Mouse (Mus musculus) gastrocnemius, postnatal 25 days (tissue): ENCODE results near the gene Trmt6. TPM values are rescaled to one million over a fixed set of nuclear protein-coding genes. Genes with fewer than 3 reads are reported as not detected.

ENCODE experiments used
- DNase-seq: peaks from one replicate; pipeline ENCODE4 v3.0.0; 2022
- long read RNA-seq, 2 experiments: library from polyadenylated mRNA; stranded (forward); transcript quantifications; one replicate each; pipeline ENCODE4 v2.0.0; 2021
- total RNA-seq, 2 experiments: library from RNA; stranded (reverse); gene quantifications; 1 replicate in 1 of 2; 2 replicates in 1 of 2; pipeline ENCODE4 v1.2.3; 2021

The Trmt6 gene
- 1 to 10 TPM; 5.4 to 5.7 TPM for total RNA-seq
- long read RNA-seq, experiment 1, partial matches to known transcripts, result 0 of 5 reads
- long read RNA-seq, experiment 1, other reads (novel, unspliced or antisense), result 2 of 5 reads
- long read RNA-seq, experiment 2, transcript Trmt6-201 (11 exons, 2,828 nt), result major isoform, 6 of 9 reads
- long read RNA-seq, experiment 2, partial matches to known transcripts, result 0 of 9 reads
- long read RNA-seq, experiment 2, other reads (novel, unspliced or antisense), result 3 of 9 reads

DNA sequence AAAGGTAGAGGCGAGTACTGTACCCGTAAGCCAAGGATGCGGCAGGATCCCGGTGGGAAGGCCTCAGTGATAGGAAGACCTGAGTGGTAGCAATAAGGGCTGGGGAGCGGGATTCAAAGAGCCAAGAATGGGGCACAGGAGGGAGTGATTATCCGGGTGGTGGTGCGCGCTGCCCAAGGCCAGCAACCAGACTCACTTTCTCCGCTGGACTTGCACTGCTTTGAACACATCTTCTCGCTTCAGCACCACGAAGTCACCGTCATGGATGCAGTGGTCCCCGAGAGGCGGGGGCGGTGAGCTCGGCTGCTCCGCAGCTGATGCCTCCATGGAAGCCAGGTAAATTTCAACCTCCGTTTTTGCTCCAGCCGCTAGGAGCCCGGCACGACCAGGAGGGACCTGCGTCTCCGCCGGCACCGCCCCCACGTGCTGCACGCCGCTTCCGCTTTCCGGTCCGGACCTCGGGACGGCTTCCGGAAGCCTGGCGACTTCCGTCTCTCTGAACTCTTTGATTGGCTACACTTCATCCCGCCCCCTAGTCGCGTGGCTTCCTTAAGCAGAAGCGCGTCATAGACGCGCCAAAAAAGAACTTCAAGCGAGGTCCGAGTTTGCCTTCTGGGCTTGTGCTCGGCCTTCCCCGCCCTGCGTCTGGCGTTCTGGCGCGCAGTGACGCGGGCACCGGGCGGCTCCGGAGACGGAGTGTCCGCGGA lies at the start of gene Trmt6, which contains the start of gene Mcm8:
Gene Trmt6 (minus strand): TSS at position 448 of the 707 bp plus-strand sequence.
Gene Mcm8 (plus strand): TSS at position 534 of the 707 bp plus-strand sequence.
- DNase-seq, result peak; percentile 88

GRCm38 (mm10) chr2:132863325-132863724 lies 47.5 kb upstream of the Trmt6 start:
- no peak for DNase-seq

DNA sequence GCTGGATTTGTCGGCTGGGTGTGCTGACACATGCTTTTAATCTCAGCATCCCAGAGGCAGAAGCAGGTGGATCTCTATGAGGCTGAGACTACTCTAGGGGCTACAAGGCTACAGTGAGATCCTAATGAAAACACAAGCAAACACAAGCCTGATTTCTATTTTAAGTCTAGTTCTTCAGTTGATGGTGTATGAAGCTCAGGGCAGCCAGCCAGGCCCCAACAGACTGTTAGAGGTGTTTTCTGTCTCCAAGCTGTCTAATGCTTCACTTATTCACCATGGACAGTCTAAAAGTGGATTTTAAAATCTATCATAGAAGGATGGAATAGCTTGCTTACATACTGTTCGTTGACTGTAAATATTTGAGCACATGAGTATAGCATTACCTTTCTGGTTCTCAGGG lies 45.6 kb upstream of the Trmt6 start:
- DNase-seq, result no peak

- DNase-seq, result no peak
Observed at GRCm38 (mm10) chr2:132860435-132860834, 44.6 kb upstream of the Trmt6 start.

DNA sequence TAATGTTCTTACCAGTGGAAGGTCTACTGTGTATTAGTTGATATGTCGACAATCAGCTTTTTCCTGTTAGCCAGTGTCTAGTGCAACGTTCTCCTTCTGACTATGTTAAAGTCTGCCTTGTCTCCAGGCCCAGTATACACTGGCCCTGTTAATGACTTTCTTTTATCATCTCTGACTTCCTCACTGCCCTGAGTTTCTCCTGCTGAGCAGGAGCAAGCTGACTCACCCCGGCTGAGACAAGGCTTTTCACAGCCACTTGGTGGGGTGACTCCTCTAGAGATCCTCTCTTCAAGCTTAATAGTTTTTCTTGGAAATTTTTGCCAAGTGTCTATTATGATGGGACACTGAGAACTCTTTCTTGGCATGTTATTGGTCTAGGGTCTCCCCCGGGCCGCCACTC lies 40.5 kb upstream of the Trmt6 start:
- DNase-seq, result no peak

DNA sequence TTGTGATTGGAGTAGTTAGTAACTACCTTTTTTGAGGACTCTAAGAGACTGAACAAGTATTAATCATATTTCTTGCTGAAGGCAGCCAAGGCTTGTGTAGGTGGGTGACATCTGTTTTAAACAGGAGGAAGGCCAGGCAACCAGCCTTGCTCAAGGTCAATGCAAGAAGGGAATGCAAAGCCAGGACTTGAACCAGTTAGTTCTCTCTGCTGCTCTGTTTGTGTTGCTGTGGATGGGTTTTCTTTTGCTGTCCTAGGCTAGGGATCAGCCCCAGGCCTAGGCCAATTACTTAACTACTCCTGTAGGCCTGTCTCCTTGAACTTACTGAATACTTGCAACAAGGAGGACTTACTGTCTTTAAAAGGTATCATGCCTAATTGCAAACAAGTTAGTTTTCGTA lies 37.2 kb upstream of the Trmt6 start:
- DNase-seq, result no peak

DNA sequence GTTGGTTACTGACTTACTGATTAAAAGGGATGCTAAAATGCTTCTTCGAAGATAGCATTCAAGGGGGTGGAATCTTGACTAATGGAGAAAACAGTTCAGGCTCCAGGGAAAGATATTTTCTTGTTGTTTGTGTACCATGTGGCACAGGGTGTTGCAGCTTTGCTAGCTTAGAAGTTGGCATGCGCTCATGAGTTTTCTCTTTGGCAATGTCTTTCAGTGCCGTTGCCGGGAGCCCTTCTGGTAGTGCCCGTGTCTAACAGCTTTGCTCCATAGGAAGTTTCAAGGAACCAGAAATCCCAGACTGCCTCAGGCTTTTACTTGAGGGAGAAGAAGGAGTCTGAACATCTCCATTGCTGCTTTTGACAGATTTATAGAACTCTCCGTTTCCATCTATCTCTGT lies 33.3 kb upstream of the Trmt6 start:
- DNase-seq, result no peak

- DNase-seq, result no peak
Observed at GRCm38 (mm10) chr2:132848361-132848760, 32.5 kb upstream of the Trmt6 start.

GRCm38 (mm10) chr2:132847581-132847980 lies 31.7 kb upstream of the Trmt6 start:
- DNase-seq, result no peak

GRCm38 (mm10) chr2:132846407-132847358 lies 30.8 kb upstream of the Trmt6 start, which contains the start of gene Crls1:
Crls1 (plus strand) TSS chr2:132846666.
- DNase-seq, result peak; percentile 94

DNA sequence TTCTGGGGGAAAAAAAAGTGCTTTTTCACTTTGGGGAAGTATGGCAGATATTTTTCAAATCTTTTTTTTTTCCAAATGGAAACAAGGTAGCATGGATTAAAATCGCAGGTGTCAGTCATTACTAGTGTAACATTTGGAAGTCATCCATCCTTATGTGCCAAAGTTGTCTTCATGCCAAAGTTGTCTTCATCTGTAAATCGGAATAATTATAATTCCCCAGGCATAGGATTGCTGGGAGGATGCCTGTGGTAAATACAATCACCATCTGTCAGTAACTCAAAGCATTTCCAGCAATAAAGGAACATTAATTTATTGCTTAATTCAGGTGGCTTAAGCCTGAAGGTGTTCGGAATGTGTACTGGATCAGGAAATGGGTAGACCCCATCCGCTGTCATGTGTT lies 25.2 kb upstream of the Trmt6 start:
- no peak for DNase-seq

GRCm38 (mm10) chr2:132802976-132803375 lies 12.9 kb downstream of the Trmt6 start:
- DNase-seq, result no peak

DNA sequence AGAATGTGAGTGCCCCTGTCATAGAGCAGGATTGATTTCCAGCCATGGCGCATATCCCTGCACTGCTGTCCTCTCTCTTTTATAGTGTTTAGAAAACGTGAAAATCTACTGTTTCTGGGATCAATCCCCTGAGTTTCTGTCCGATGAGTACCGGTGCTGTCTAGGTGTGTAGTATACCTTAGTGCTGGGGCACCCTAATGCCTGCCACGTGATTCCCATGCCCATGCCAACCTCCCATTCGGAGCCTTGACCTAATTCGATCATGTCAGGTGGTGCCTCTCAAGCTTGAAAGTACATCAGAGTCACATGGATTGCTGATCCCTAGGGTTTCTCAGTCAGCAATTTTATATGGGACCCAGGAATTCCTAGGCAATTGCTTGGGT lies 21.7 kb downstream of the Trmt6 start:
- DNase-seq, result no peak

DNA sequence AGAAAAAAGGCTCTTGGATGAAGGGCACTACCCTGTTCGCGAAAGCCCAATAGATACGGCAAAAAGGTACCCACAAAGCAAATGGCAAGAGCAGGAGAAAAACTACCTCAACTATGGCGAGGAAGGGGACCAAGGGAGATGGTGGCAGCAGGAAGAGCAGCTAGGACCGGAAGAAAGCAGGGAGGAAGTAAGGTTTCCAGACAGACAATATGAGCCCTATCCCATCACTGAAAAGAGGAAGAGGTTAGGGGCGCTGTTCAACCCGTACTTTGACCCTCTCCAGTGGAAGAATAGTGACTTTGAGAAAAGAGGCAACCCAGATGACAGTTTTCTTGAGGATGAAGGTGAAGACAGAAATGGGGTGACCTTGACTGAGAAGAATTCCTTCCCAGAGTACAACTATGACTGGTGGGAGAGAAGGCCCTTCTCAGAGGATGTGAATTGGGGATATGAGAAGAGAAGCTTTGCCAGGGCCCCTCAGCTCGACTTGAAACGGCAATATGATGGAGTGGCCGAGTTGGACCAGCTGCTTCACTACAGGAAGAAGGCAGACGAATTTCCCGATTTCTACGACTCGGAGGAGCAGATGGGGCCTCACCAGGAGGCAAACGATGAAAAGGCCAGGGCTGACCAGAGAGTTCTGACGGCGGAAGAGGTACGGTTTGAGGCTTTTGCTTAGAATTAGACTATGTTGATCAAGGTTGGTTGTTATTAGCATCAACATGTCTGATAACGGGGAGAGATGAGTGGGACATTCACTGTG lies 22.2 kb downstream of the Trmt6 start:
- no peak for DNase-seq

GRCm38 (mm10) chr2:132784039-132784438 lies 31.8 kb downstream of the Trmt6 start:
- no peak for DNase-seq

- peak; percentile 74 for DNase-seq
Observed at GRCm38 (mm10) chr2:132781439-132782068, 34.3 kb downstream of the Trmt6 start.

GRCm38 (mm10) chr2:132780978-132781377 lies 34.9 kb downstream of the Trmt6 start, which contains the start of gene Chgb:
Chgb (plus strand) TSS chr2:132781278.
- DNase-seq, result no peak

DNA sequence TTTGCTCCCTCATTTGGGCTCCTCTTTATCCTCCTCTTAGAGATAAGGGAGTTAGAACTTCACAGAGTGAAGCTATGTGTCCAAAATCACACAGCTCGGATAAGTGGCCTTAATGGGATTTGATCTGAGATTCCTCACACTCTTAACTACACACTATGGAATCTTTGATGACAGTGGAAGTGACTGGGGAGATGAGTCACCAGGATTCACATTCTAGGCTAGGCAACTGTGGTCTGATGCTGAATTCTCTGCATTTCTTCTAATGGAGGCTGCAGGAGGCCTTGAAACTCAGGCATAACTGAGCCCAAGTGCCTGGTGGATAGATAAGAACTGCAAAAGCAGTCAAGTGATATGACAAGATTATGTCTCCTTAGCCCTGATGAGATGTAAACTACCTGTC lies 45.0 kb downstream of the Trmt6 start:
- DNase-seq, result no peak

DNA sequence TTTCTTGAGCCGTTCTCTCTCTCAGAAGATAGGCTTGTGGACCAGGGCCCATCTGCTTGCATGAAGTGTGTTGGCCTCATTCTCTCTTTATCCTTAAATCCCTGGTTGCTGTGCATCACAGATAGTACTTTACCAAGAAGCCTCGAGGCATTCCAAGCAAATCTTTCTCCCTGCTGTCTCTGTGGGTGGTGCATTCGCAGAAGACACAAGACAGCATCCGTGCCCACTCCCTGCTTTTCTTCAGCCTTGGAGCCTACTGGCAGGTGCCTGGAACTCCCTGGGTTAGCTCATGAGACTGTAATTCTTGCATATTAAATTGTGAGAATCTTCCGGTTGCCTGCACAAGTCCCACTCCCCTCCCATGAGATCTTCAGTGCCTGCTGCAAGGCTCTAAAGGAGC lies 57.9 kb downstream of the Trmt6 start:
- DNase-seq, result no peak
